Mouse (Mus musculus) hematopoietic stem cell, adult 5-6 weeks (primary cell): ENCODE results near the gene Cldn15. TPM values are rescaled to one million over a fixed set of nuclear protein-coding genes. Genes with fewer than 3 reads are reported as not detected.
A peak's percentile ranks its signal among the peaks of the same experiment; 100 is the strongest.

ENCODE experiments used
- ATAC-seq, 2 experiments: fragments of 125-278 bp in 1 of 2; replicated peaks in 1 of 2; 2 replicates each; pipeline ENCODE4 v1.8.0; 2016 to 2017; ENCODE audit warnings: inconsistent platforms in 2 of 2, mild to moderate bottlenecking in 2 of 2, moderate number of reproducible peaks in 2 of 2, low read depth in 1 of 2, moderate TSS enrichment in 1 of 2; ENCODE audit not compliant: low FRiP score in 2 of 2, poor library complexity in 2 of 2, severe bottlenecking in 2 of 2, insufficient read depth in 1 of 2, low TSS enrichment in 1 of 2
- total RNA-seq: library from RNA; stranded (forward); fragments of 172-1452, 232-1000 nt; gene quantifications from 2 replicates; pipeline ENCODE4 v1.2.3, GENCODE M21; 2017

Cldn15 gene
- total RNA-seq, 1 experiment from 2014 or later: 0.40 TPM

DNA sequence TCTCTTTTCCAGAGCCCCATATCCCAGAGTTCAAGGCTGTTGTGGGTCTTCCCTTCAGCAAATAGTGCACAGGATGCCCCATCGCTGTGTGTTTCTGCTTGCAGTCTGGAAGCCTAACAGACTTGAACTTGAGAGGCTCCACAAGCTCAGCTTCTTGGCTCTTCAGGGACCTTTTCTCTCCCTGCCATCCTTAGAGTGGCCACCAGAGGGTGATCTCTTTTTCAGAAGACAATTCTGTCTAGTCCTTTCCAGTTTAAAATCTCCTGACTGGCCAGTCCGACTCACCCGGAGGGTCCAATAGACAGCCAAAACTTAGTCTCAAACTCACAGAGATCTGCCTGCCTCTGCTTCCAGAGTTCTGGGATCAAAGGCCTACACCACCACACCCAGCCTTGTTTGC, 43.6 kb downstream of the Cldn15 start:
- ATAC-seq: peak; percentile 49 to 51; a peak in 1 of 4 replicates

DNA sequence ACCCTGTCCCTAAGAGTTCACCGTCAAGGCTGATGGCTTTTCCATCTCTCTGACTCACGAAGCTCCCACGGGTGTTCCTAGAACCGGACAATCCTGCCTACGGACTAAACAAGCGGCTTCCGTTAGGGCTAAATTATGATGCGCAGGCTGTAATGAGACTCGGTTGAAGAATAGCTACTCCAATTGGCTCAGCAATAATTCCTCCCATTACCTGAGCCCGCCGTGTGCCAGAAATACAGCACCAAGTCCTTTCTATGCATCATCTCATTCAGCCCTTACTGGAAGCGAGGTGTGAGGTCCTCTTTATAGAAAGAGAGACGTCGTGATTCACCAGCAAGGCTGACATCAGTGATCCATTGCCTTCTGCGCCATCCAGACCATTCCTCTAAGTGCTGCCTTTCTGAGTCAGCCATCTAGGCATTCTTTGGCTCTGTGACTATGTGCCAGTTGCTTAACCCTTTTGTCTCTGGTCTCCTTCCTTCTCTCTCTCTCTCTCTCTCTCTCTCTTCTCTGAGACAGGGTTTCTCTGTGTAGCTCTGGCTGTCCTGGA, 46.1 kb downstream of the Cldn15 start:
- ATAC-seq: no peak

DNA sequence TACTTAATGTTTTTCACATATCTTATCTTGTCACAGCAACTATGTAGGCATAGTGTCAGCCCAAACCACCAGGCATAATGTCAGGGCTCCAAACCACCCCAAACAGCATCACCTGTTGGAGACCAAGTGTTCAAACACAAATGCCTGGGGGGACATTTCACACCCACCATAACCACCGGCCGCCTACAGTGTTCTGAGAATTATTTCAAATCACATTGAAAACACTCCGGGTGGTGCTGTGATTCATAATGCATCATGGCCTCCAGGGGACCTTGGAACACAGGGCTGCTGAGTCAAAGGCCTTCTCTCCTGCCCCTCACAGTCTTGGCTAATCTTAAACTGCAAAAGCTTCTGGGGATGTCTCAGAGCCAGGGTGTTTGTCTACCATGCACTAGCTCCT, 49.5 kb downstream of the Cldn15 start:
- ATAC-seq: no peak

DNA sequence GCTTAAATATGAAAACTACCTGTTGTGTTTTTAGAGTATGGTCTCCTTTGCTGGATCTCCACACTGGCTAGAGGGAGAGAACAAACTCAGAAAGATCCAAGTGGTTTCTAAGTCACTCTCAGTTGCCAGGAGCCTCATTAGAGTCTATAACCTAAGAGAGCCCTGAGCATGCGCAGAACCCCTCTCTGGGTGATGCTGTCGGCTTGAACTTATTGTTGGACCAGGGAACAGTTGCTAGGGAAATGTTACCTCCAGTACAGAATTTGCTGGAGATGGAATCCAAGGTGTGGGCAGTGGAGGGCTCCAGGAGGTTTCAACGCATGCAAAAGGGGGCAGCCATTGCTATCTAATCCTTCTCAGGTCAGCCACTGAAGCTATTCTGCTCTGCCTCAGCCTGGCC, 57.9 kb downstream of the Cldn15 start:
- ATAC-seq: no peak

DNA sequence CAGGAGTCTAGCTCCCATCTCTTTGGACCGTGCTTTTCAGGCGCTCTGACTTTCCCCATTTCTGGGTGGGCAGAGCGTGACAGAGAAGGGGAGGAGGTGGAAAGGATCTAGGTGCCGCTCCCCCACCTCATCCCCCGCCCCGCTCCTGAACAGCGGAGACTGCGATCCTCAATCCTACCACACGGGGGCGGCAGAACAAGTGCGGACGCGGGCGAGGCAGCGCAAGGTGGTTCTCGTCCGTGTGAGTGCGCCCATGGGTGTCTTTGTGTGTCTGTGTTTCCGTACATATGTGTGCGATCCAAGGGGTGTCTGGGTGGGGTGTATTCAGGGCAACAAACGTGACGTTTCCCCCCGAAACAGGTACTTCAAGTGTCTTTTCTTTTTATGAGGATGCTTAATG, 58.7 kb downstream of the Cldn15 start:
- ATAC-seq: peak; percentile 68 to 78; a peak in 3 of 4 replicates

Other genes with a start within 250 kb of the Cldn15 start
- gene Col26a1, start 83.4 kb upstream of the Cldn15 start, total RNA-seq: not detected in 2 replicates
- gene Ift22, start 58.5 kb upstream of the Cldn15 start, total RNA-seq: 7.3 and 12.8 TPM in 2 replicates
- 56.8 and 146 TPM in 2 replicates for gene Fis1, start 13.3 kb upstream of the Cldn15 start, total RNA-seq
- gene Plod3, start 20.4 kb downstream of the Cldn15 start, total RNA-seq: 33.3 and 37.8 TPM in 2 replicates
- 14.8 and 38.6 TPM in 2 replicates for gene Znhit1, start 21.4 kb downstream of the Cldn15 start, total RNA-seq
- 0.10 TPM in 1 of 2 replicates, not detected in the other for gene Vgf, start 59.8 kb downstream of the Cldn15 start, total RNA-seq
- 39.7 and 42.4 TPM in 2 replicates for gene Ap1s1, start 79.5 kb downstream of the Cldn15 start, total RNA-seq
- not detected in 2 replicates for gene Serpine1, start 105.7 kb downstream of the Cldn15 start, total RNA-seq
- gene Trim56, start 149.6 kb downstream of the Cldn15 start, total RNA-seq: 35.8 and 48.8 TPM in 2 replicates
- gene Muc3, start 182.7 kb downstream of the Cldn15 start, total RNA-seq: 0.89 TPM in 1 of 2 replicates, not detected in the other
- gene Muc3a, start 245.8 kb downstream of the Cldn15 start, total RNA-seq: 1.6 TPM in 1 of 2 replicates, not detected in the other